Mouse (Mus musculus) fibroblast of lung, adult 2 months (primary cell): ENCODE data around the gene Stip1.
"Not testable (repeated sequence)": the region's sequence is repeated elsewhere in the genome, so short reads cannot be mapped to it uniquely, and the experiment has no call there.

Experiments
- DNase-seq: peaks from one replicate; pipeline ENCODE4 v3.0.0-alpha.2; 2011; ENCODE audit warnings: low read depth

The Stip1 gene

GRCm38 (mm10) chr19:7014481-7015135 is 25.2 kb downstream of the Stip1 start:
- no peak for DNase-seq

DNA sequence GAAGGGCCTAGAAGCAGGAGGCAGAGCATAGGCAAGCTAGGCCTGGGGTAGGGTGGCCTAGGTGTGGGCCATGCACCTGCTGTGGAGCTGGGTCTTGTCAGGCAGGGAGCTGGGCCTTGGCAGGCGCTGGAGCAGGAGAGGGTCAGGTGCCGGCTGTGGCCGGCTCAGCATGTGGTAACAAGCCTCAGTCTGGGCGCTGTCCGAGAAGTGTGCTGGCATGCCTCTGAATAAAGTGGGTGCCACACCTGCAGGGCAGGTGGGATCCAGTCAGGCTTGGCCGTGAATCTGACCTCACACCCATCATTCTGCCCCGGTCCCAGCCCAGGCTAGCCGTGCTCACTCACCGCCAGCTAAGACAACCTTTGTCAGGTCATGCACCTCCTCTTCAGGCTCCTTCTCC is 25.8 kb downstream of the Stip1 start:
- no peak for DNase-seq

DNA sequence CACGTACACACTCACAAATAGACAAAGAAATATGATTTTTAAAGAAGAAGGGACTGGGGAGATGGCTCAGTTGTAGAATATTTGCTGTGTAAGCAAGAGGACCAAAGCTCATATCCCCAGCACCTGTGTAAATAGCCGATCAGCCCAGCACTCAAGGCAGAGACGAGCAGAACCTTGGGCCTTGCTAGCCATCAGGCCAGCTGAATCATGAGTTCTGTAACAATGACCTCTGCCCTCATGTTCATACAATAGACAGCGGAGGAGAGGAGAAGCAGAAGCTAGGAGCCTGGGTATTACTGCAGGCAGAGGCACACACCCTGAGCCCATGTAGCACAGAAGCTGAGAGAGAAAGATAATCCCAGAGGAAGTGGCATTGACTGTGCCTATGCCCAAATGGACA is 27.3 kb downstream of the Stip1 start:
- DNase-seq, result no peak

DNA sequence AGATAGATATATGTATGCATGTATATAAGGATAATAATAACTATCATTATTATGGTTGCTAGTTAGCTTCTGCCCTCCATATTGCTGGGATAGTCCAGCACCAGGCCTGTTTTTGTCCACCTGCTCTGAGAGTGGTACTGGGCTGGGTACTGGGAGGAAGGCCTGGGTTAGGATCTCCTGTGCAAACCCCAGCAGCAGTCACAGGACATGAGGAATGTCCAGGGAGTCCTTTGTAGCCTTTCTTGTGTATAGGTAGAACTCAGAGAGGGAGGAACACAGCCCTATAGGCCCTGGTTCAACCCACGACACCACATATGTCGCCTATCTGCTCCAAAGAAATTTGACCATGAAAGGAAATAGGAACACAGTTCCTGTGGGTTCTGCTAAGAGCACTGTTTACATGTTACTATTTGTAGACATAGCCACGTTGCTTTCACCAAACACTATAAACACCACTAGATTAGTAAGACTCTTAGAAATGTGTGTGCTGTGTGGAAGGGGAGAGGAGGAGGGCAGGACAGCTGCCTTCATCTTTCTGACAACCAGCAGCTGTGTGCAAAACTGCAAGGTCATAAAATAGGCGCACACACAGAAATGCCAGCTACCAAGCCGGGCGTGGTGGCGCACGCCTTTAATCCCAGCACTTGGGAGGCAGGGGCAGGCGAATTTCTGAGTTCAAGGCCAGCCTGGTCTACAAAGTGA is 32.7 kb downstream of the Stip1 start:
- no peak for DNase-seq

DNA sequence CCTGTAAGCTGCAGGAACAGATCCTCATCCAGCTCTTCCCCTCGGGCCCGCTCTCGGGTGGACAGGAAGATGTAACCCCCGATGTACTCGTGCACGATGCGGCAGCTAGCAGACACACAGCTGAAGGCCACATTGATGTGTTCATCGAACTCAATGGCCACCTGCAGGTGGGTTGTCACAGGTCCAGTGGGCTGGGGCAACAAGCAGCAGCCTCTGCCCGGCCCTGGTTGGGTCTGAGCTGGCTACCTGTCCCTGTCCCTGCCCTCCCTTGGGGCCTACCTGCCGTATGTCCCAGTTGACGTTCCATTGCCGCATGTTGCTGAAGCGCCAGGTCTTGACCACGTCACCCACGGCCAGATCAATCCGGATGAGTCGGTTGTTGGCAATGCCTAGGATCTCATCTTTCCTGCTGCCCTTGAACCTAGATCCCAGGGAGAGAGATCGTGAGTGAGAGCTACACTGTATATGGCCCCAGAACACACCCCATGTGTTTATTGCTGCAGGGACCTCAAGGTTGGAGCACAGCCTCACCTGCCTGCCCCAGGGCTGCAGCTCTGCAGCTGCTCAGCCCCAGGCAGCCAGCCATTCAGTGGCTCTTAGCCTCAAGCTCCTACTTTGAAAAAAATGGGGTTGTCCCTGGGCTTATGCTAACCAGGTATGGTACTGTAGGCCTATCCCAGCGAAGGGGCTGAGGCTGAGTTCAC is 40.3 kb downstream of the Stip1 start:
- no peak for DNase-seq

DNA sequence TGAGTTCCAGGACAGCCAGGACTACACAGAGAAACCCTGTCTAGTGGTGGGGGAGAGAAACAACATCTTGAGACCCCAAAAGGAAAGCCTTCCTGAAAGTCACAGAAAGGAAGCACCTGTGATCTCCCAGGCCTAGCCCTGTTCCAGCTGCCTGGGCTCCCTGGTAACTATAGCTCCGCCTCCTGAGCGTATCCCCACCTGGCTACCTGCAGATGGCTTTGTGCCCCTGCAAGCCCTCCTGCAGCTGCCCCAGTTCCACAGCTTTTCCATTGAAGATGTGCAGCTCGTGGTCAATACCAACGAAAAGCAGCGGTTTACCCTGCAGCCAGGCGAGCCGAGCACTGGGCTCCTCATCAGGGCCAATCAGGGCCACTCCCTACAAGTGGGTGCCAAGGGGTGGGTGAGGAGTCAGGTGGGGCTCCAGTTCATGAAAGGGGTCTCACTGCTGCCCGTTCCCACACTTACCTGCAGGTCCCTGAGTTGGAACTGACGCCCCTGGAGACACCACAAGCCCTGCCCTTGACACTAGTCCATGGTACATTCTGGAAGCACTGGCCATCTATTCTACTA is 42.0 kb downstream of the Stip1 start:
- DNase-seq, result no peak

DNA sequence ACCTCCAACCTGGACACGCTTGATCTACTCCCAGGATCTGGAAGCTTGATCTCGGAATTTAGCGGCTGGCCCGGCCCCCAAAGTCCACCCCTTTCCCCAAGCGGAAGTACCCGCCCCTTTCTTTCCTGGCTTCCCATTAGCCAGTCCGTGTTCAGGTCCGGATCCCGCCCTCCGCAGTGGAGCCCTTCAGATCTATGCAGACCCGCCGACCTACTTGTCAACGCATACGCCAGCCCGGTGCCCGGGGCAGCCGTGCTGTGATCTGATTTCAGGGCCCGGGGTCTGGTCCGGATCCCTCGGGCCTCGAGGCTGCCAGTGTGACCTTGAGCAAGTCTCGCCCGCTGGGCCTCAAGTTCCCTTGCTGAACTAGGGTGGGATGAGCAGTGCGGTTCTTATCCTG is 43.8 kb downstream of the Stip1 start, which contains the start of the genes Nudt22 and Trpt1:
Gene Nudt22, minus strand, starts transcription at position 112 of the 400 bp plus-strand sequence.
Gene Trpt1, plus strand, starts transcription at position 126 of the 400 bp plus-strand sequence.
- DNase-seq, result no peak

GRCm38 (mm10) chr19:6995255-6995991 is 44.3 kb downstream of the Stip1 start:
- no peak for DNase-seq

DNA sequence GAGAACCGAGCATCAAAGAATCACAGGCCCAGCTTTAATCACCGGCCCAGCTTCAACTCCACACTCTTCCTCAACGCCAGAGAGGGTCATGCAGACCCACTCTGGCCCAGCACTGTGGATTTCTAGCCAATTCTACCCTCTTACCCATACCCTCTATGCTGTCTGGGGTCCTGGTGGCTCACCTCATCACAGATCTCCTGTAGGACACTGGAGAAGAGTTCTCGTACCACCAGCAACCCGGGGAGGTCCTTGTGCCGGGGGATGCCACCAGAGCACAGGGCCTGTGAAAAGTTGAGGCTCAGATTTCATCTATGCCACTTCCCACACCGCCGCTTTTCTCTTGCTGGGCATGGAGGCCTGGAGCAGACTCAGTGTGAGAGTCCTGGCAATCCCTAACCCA is 45.3 kb downstream of the Stip1 start:
- DNase-seq, result no peak

DNA sequence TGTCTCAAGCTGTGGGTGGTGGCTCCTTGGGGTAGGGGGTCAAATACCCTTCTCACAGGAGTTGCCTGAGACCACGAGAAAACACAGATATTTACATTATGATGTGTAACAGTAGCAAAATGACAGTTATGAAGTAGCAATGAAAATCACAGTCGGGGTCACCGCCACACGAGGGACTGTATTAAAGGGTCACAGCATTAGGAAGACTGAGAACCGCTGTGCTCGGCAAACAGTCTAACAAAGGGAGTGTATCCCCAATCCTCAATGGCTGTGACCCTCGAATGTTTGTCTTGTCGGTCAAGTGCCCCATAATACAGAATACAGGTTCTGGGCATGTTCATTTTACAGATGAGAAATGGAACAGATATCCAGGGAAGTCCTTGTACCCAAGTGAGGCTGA is 45.8 kb downstream of the Stip1 start:
- DNase-seq, result no peak

- DNase-seq, result no peak
These were observed 46.6 kb downstream of the Stip1 start for GRCm38 (mm10) chr19:6993011-6993770.

DNA sequence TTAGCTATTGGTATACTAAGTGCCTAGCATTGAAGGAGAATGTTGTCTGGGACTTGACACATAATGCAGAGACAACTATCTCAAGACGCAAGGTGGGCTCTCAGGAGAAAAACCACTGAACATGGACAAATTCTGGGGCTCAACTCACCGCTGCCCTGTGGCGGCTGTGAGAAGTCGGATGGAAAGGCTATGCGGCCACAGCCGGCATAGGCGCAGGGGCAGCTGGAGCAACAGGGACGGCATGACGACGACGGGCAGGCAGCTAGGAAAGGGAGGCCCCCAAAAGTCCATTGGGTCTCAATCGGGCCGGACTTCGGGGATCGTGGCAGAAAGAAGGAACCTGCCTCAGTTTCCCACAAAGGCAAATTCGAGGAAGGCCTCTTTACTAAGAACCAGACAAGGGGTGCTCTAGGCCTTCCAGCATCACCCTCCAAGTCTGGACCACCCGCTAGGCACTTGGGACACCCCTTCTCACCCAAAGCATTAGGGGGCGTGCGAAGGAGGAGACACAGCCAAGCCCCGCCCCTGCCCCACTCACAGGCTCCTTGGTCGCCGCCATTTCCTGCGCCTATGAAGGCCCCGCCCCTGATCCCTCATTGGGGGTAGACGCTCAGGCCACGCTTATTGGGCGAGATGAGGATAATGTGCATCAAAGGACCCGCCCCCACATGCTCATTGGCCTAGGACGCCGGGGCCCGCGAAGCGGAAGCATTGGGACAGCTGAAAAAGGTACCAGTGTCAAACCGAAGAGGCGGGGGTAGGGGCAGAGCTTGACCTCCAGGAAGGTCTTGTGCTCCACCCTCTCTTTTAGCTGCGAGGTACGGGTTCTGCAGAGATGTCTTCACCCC is 47.5 kb downstream of the Stip1 start, which contains the start of gene Dnajc4:
Gene Dnajc4, minus strand, starts transcription at position 562 of the 848 bp plus-strand sequence.
- peak; percentile 86 for DNase-seq

GRCm38 (mm10) chr19:6991166-6991565 is 48.6 kb downstream of the Stip1 start:
- not testable (repeated sequence) for DNase-seq

GRCm38 (mm10) chr19:6990712-6991111 is 49.1 kb downstream of the Stip1 start:
- no peak for DNase-seq

GRCm38 (mm10) chr19:6989251-6989650 is 50.5 kb downstream of the Stip1 start:
- DNase-seq, result no peak

- no peak for DNase-seq
These were observed 51.9 kb downstream of the Stip1 start for GRCm38 (mm10) chr19:6987904-6988285.

DNA sequence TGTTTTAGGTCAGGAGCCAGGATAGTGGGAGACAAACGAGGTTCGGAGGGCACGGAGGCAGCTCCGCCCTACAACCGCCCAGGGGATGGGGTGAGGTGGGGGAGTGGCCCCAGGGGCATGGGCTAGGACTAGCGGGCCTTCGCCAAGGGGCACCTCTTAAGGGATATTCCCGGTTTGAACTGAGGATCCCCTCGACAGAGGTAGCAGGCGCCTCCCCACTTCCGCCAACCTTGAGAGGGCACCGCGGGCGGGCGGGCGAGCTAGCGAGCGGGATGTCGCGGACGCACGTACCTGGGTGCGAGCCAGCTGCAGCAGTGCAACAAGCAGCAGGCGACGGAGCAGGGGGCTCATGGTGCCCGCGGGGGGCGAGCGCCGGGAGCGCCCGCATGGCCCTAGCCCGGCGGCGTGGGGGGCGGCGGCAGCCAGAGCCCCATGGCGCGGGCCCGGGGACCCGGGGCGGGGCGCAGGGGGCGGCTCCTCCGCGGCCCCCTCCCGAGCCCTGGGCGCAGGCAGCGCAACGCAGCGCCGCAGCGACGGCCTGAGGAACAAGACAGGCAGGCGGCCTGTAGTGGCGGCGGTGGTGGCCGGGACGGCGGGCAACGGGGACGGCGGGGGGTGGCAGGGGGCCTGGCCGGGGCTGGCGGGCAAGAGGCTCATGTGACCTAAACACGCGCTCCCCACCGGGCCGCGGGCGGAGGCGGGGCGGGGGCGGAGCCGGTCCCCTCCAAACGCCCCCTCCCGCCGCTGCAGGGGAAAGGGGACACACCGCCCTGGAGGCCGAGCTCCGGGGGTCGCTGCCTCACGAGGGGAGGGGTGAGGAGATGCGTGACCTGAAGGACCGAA is 52.5 kb downstream of the Stip1 start, which contains the start of gene Vegfb:
Gene Vegfb, minus strand, starts transcription at position 591 of the 843 bp plus-strand sequence.
- DNase-seq, result no peak

DNA sequence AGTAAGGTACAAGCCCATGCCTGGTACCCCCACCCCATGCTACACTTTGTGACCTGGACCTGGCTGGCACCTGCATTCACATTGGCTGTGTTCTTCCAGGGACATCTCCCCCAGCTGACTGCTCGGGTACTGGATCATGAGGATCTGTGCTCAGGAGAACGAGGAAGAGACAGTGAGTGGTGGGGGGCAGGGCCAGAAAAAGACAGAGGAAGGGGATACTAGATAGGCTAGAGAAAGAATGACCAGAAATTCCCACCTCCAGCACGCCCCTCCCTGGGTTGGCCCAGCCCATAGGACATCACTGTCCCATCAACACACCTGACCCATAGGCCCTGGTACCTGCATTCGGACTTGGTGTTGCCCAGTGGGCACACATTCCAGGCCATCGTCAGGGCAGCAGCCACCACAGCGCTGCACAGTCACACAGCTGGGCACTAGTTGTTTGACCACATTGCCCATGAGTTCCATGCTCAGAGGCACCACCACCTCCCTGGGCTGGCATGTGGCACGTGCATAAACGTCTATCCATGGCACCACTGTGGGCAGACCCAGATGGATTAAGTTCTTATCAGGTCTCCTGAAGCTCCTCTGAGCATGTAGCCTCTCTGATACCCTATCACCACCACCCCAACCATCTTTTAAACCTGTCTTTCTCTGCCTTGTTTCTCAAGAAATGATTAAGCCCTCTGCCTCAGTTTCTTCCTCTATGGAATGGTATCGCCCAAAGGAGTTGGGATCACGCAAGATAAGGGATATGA is 53.6 kb downstream of the Stip1 start:
- DNase-seq, result no peak
